Mouse (Mus musculus): ENCODE data around the gene Stxbp5l. TPM values are rescaled to one million over a fixed set of nuclear protein-coding genes. Genes with fewer than 3 reads are reported as not detected.
"Not testable (repeated sequence)": the region's sequence is repeated elsewhere in the genome, so short reads cannot be mapped to it uniquely, and the experiment has no call there.

Gene Stxbp5l
- polyA plus RNA-seq, 1 experiment from 2014 or later, result 2.5 TPM

DNA sequence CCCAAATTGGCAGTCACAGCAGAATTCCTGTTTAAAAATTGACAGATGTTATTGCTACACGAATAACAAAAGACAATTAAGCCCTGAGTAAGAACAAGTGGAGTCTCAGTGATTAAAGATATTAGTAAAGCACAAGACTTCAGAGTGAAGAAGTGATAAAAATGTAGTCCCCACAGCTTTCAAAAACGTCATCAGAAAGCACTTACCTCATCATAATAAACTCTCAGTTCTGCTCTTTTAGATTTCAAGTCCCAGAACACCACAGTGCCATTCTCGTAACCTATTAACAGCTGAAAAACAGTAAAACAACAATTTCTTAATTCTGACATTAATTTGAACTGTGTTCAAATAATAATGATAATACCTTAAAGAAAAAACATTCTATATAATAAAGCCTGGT is 123.1 kb downstream of the Stxbp5l start:
- ATAC-seq, result no peak
- H3K36me3 ChIP-seq, result no peaks in the 10 kb centered on the region
- no peaks in the 10 kb centered on the region for H3K9me3 ChIP-seq
- no peak overlapping the region for H3K4me2 ChIP-seq (replicated peaks)
- H3K4me1 ChIP-seq (replicated peaks), result no peaks in the 10 kb centered on the region
- no peak overlapping the region for H3K9ac ChIP-seq
- H3K27ac ChIP-seq, result no peak overlapping the region
- H3K4me3 ChIP-seq (replicated peaks), result no peak overlapping the region
- H3K27me3 ChIP-seq (replicated peaks), result no peaks in the 10 kb centered on the region
- WGBS, result 66% methylated on average over 3 of the region's 3 CpGs

DNA sequence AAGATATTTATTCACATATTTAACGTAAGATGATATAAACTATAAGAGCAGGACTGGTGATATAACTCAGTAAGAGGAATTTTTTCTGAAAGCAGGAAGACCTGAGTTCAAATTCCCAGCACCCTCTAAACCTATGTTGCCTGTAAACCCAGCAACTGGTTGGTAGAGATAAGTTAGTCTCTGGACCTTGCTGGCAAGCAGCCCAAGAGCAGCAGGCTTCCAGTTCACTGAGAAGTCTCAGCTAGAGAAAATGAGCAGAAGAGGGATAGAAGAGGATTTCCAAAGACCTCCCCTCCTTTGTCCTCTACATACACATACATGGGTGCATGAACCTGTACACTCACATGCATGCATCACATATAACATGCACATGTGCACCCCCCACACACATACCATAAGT is 165.6 kb downstream of the Stxbp5l start:
- H3K9ac ChIP-seq, result no peak overlapping the region
- no peaks in the 10 kb centered on the region for H3K4me1 ChIP-seq (replicated peaks)
- no peaks in the 10 kb centered on the region for H3K9me3 ChIP-seq
- H3K36me3 ChIP-seq, result no peaks in the 10 kb centered on the region
- no peaks in the 10 kb centered on the region for H3K27me3 ChIP-seq (replicated peaks)
- no peak for ATAC-seq
- H3K4me3 ChIP-seq (replicated peaks), result no peak overlapping the region
- H3K4me2 ChIP-seq (replicated peaks), result no peak overlapping the region
- WGBS, result 93% methylated on average over 1 of the region's 1 CpGs
- no peak overlapping the region for H3K27ac ChIP-seq

DNA sequence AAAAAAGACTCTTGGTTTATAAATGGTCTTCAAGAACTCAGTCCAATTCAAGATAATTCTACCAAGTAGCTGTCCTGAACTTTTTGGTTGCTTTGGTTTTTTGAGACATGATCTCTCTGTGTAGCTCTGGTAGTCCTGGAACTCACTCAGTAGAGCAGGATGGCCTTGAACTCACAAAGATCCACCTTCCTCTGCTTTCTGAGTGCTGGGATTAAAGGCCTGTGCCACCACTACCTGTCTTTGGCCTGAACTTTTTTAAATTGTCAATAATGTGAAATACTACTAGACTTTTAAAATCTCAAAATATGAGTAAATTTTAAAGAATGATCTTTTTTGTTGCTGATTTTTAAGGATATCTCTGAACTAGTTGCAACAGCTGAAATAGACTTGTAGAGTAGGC is 176.0 kb downstream of the Stxbp5l start:
- Histone ChIP-seq H3K27ac (no peak overlapping the region), H3K9ac (no peak overlapping the region), H3K36me3 (no peaks in the 10 kb centered on the region), H3K9me3 (no peaks in the 10 kb centered on the region), H3K4me2 (replicated peaks) (no peak overlapping the region), H3K4me1 (replicated peaks) (no peaks in the 10 kb centered on the region), H3K27me3 (replicated peaks) (no peaks in the 10 kb centered on the region), H3K4me3 (replicated peaks) (no peak overlapping the region)
- ATAC-seq, result no peak

DNA sequence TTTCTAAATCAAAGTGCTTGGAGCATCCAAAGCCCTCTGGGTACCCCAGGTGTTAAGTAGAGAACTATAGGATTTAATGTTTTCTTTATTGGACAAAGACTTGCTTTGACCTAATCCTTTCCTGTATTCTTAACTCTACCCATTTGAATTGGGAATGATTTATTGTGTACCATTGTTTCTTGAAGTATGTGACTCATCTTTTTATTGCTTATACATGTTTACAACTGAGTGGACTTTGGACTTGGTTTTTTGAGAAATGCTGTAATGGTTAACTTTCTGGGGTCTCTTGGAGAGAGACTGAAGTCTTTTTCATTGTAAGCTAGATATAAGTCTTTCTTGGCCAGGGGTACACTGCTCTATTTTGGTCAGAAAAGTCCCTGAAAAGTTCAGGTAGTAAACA is 190.6 kb downstream of the Stxbp5l start:
- no peak overlapping the region for H3K9ac ChIP-seq
- no peaks in the 10 kb centered on the region for H3K4me1 ChIP-seq (replicated peaks)
- no peaks in the 10 kb centered on the region for H3K27me3 ChIP-seq (replicated peaks)
- H3K4me3 ChIP-seq (replicated peaks), result no peak overlapping the region
- no peak overlapping the region for H3K27ac ChIP-seq
- H3K36me3 ChIP-seq, result no peaks in the 10 kb centered on the region
- H3K9me3 ChIP-seq, result no peaks in the 10 kb centered on the region
- H3K4me2 ChIP-seq (replicated peaks), result no peak overlapping the region
- peak; percentile 80 for ATAC-seq

DNA sequence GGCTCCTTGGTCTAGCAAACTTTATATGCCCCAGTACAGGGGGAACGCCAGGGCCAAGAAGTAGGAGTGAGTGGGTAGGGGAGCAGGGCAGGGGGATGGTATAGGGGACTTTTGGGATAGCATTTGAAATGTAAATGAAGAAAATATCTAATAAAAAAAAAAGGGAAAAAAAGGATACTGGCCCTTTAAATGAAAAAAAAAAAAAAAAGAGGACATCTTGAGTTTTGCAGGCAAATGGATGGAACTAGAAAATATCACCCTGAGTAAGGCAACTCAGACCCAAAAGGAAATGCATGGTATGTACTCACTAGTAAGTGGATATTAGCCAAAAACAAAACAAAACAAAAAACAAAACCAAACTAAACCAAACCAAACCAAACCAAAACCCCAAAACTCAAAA is 259.6 kb downstream of the Stxbp5l start:
- H3K4me1 ChIP-seq (replicated peaks); H3K27me3 ChIP-seq (replicated peaks); H3K9me3 ChIP-seq; H3K4me3 ChIP-seq (replicated peaks); H3K9ac ChIP-seq; ATAC-seq; H3K4me2 ChIP-seq (replicated peaks); H3K27ac ChIP-seq; H3K36me3 ChIP-seq: not testable (repeated sequence)
- 89% methylated on average over 1 of the region's 1 CpGs for WGBS

DNA sequence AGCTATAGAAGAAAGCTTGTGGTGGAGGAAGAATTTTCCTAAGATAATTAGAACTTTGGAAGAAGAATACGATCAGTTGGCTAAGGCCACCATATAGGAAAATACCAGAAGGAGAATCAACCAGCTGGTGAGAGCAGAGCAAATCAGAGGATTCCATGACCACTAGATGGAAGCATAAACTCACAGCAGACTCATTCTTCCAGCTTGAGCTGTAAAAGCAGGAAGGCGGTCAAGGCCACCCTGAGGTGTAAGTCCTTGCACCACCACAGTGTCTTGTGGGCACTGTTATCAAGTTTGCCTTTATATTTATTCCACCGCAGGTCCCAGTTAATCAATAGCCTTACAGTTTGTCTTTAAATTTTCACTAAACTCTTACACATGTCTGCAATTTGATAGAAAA is 275.5 kb downstream of the Stxbp5l start:
- H3K4me2 ChIP-seq (replicated peaks), result no peak overlapping the region
- no peaks in the 10 kb centered on the region for H3K9me3 ChIP-seq
- no peaks in the 10 kb centered on the region for H3K36me3 ChIP-seq
- no peaks in the 10 kb centered on the region for H3K4me1 ChIP-seq (replicated peaks)
- no peak overlapping the region for H3K27ac ChIP-seq
- no peaks in the 10 kb centered on the region for H3K27me3 ChIP-seq (replicated peaks)
- H3K9ac ChIP-seq, result no peak overlapping the region
- no peak overlapping the region for H3K4me3 ChIP-seq (replicated peaks)
- peak; percentile 90 for ATAC-seq
- WGBS, result 36% methylated on average over 3 of the region's 3 CpGs

DNA sequence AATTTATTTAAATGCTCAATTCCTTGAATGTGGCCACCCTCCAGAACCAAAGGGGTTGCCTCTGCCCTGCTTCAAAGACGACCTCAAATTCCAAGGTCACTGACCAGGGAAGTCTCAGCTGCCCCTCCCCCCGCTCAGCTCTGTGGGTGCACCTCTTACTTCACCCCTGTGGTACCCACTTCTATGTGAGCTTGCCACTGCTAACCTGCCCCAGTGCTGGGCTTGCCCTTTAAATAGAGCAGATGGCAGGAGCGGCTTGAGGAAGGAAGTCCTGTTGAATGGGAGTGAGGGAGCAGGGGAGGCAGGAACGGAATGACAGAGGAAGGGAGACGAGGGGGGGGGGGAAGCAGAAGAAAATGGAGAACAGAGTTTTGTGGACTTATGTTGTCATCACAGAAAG is 276.0 kb downstream of the Stxbp5l start:
- H3K9ac ChIP-seq, result no peak overlapping the region
- no peak for ATAC-seq
- H3K27ac ChIP-seq, result no peak overlapping the region
- H3K4me3 ChIP-seq (replicated peaks), result no peak overlapping the region
- 35% methylated on average over 5 of the region's 5 CpGs for WGBS
- no peaks in the 10 kb centered on the region for H3K36me3 ChIP-seq
- H3K4me2 ChIP-seq (replicated peaks), result no peak overlapping the region
- no peaks in the 10 kb centered on the region for H3K27me3 ChIP-seq (replicated peaks)
- H3K4me1 ChIP-seq (replicated peaks), result no peaks in the 10 kb centered on the region
- no peaks in the 10 kb centered on the region for H3K9me3 ChIP-seq

DNA sequence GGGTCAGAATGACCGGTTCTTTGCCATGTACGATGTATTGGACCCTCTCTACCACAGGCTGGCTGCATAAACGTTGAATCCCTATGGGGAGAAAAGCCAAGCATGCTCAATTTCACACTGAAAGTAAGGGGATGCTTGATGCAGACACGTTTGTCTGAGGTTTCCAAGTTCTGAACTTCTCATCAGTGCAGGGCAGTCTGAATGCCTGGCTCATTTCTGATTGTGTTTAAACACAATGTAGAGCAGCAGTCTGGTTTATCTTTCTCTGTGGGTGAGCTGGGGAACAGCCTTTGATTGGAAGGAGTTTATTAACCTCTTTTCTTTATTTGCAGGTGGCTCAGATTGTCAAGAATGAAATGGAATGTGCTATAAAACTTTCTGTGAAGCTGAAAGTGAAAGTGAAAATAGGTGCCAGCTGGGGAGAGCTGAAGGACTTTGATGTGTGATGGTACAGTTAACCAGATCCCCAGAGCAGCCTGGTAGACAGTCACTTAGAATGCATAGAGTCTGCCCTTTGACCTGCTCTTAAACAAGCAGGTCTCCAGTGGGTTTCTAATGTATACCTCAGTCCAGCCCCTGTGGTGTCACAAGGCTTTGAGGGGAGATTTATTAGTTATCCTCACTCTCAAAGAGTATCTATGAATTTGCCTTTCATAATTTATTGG is 290.5 kb downstream of the Stxbp5l start:
- H3K36me3 ChIP-seq, result no peaks in the 10 kb centered on the region
- no peaks in the 10 kb centered on the region for H3K4me1 ChIP-seq (replicated peaks)
- no peak overlapping the region for H3K4me2 ChIP-seq (replicated peaks)
- H3K9ac ChIP-seq, result no peak overlapping the region
- no peak overlapping the region for H3K27ac ChIP-seq
- WGBS, result 78% methylated on average over 4 of the region's 4 CpGs
- no peak overlapping the region for H3K4me3 ChIP-seq (replicated peaks)
- ATAC-seq, result no peak
- H3K27me3 ChIP-seq (replicated peaks), result no peaks in the 10 kb centered on the region
- H3K9me3 ChIP-seq, result no peaks in the 10 kb centered on the region

DNA sequence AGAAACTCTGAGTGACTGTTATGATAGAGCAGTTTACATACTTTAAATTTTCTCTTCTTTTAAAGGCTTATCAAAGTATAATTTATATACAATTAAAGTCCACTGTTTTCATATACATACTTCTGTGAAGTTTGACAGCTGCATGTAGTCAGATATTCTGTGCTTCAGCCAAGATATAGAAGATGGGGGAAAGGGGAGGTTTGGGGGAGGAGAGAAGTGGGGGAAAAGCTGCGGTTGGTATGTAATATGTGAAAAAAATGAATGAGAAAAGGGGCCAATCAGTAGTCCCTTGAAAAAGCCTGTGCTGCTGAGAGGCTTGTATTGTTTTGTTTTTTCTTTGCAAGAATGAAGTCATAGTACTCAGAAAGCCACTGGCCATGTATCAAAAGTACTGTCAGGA is 295.1 kb downstream of the Stxbp5l start:
- no peak overlapping the region for H3K9ac ChIP-seq
- H3K4me3 ChIP-seq (replicated peaks), result no peak overlapping the region
- WGBS, result 48% methylated on average over 1 of the region's 1 CpGs
- H3K4me2 ChIP-seq (replicated peaks), result no peak overlapping the region
- no peaks in the 10 kb centered on the region for H3K27me3 ChIP-seq (replicated peaks)
- H3K9me3 ChIP-seq, result no peaks in the 10 kb centered on the region
- H3K36me3 ChIP-seq, result no peaks in the 10 kb centered on the region
- H3K4me1 ChIP-seq (replicated peaks), result no peaks in the 10 kb centered on the region
- peak; percentile 61 for ATAC-seq
- H3K27ac ChIP-seq, result no peak overlapping the region

DNA sequence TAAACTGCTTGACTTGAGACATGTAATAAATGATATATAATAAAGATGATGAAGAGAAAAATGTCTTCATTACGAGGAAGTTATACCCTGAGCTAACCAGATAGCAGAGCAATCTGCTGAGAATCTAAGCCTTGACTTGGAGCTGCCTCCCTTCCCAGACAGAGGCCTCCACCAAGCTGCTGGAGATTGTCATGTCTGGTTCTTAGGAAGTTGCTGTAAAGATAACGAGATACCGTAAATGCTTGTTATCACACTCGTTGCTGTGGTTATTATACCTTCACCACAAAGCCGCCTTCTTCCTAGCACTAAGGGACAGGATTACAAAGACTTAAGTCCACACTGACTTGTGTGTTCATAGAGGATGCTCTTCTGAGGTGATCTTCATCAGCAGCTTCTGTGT is 312.4 kb downstream of the Stxbp5l start:
- Histone ChIP-seq H3K27ac (no peak overlapping the region), H3K27me3 (replicated peaks) (no peaks in the 10 kb centered on the region), H3K4me2 (replicated peaks) (no peak overlapping the region), H3K9me3 (no peaks in the 10 kb centered on the region), H3K36me3 (no peaks in the 10 kb centered on the region), H3K4me3 (replicated peaks) (no peak overlapping the region), H3K4me1 (replicated peaks) (no peaks in the 10 kb centered on the region), H3K9ac (no peak overlapping the region)
- 70% methylated on average over 5 of the region's 5 CpGs for WGBS
- ATAC-seq, result no peak

Other genes starting within 250 kb of the Stxbp5l start
- gene Gtf2e1, start 154.8 kb upstream of the Stxbp5l start, polyA plus RNA-seq (2015; fragmentation: Nextera tagmentation; extraction: Ambion mirVana), result 18.2 and 20.4 TPM in 2 replicates
- 30.6 and 31.1 TPM in 2 replicates for gene Rabl3, start 154.9 kb upstream of the Stxbp5l start, polyA plus RNA-seq (2015; fragmentation: Nextera tagmentation; extraction: Ambion mirVana)
- gene Hgd, start 195.2 kb upstream of the Stxbp5l start, polyA plus RNA-seq (2015; fragmentation: Nextera tagmentation; extraction: Ambion mirVana), result 1.0 and 1.4 TPM in 2 replicates